Mouse (Mus musculus) cerebellum, adult 18-20 months (tissue): ENCODE measurements around the gene Tex2.
"Not testable (repeated sequence)": the region's sequence is repeated elsewhere in the genome, so short reads cannot be mapped to it uniquely, and the experiment has no call there.

Source experiments
- DNase-seq, 2 experiments: peaks; one replicate each; pipeline ENCODE4 v3.0.0; 2021

Tex2 gene

DNA sequence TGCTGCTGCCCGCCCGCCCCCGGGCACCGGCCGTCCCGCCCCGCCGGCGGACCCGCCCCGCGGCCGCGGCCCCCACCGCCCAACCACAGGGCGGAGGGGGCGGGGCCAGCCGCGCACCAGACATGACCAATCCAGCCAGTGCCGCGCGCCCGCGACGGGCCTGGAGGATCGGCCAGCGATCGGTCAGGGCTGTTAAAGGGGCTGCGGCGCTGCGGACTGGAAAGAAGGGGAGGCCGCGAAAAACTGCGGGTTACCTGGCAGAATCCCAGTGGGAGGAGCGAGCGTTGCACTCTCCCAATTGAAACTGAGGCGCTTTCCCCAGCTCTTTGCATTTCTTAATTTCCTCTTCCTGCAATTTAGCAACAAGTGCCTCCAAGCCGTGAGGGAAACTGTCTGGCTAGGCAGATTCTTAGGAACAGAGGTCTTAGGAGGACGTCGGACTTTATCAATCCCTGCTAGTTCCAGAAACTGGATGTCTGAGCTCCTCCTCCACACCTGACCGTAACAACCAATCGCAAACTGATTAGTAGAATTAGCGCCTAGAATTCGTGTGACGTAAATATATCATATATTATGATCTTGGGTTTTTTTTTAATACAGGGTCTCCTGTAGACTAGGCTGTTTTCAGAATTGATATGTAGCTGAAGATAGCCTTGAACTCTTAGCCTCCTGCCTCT is at the start of gene Tex2:
Gene Tex2 (minus strand): TSS at position 463 of the 677 bp plus-strand sequence.
- peak; percentile 98 to 99 for DNase-seq

DNA sequence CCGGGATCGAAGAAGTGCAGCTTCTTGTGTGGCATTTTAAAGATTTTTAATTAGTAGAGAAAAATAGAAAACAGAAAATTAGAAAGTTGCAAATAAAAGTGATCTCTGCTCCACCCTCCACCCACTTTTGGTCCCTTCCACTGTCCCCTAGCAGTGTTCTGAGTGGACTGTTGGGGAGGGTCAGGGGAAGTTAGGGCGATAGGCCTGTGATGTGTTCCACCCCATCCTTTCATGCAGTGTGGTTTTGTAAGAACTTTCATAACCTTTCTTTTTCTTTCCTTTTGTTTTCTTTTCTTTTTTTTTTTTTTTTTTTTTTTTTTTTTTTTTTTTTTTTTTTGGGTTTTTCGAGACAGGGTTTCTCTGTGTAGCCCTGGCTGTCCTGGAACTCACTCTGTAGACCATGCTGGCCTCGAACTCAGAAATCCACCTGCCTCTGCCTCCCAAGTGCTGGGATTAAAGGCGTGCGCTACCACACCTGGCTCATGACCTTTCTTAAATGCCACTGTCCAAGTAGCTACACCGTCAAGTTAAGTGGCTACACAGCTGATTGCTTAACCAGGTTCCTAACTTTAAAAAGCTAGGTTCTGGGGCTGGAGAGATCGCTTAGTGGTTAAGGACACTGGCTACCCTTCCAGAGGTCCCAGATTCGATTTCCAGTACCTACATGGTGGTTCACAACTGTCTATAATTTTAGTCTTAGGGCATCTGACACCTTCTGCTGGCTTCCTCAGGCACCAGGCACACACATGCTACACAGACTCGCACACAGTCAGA is 49.6 kb upstream of the Tex2 start:
- no peak for DNase-seq

DNA sequence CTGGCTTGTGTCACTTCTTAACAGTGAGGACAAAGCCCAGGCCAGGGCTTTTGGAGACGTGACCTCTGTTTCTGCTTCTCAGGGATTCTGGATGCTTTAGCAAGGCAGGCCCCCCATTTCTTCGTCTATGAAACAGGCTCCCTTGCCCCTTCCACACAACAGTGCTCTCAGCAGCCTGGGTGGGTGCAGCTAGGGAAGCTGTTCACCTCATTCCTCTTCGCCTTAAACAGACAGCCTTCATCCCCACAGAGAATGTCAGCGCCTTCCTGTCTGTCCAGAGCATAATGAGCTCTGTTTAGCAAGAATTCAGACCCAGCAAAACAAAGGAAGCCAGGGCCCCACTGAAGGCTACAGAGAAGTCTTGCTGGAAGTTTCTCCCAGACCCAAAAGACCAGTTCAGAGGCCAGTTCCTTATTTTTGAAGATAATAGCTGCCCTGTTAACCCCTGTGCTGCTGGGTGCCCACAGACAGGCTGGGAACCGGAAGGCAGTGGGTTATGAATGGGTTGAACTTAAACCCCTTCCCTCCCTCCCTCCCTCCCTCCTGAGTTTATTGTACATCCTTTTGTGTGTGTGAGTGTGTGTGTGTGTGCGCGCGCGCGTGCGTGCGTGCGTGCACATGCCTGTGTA is 47.3 kb upstream of the Tex2 start:
- DNase-seq, result no peak

DNA sequence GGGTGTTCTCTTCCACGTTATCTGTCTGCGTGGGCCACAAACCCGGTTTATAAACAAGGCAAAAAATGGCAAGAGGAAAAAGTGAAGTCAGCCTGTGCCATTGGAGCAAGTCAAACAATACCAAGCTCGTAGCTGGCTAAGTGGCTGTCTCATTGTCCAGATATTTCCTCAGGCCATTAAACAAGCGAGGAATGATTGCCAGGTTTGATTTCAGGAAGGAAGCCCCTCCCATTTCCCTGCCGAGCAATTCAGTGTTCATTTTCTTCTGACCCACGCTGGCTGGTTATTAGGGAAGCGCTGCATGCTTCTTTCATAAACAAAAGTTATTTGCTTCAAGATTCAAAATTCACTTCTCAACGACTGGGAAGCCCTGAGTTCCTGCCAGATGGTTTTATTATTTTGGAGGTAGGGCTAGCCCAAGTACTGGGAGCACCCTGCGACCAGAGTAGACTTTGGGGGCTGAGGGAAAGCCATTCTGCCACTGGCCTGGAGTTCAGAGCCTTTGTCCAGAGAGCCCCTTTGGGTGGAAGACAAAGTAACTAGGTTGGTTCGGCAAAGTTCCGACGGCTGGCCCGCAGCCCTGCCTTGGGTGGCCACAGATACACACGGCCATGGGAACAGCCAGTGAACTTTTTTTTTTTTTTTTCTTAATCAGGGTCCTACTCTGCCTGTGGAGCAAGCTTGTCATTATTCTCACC is 46.5 kb upstream of the Tex2 start:
- DNase-seq, result no peak

DNA sequence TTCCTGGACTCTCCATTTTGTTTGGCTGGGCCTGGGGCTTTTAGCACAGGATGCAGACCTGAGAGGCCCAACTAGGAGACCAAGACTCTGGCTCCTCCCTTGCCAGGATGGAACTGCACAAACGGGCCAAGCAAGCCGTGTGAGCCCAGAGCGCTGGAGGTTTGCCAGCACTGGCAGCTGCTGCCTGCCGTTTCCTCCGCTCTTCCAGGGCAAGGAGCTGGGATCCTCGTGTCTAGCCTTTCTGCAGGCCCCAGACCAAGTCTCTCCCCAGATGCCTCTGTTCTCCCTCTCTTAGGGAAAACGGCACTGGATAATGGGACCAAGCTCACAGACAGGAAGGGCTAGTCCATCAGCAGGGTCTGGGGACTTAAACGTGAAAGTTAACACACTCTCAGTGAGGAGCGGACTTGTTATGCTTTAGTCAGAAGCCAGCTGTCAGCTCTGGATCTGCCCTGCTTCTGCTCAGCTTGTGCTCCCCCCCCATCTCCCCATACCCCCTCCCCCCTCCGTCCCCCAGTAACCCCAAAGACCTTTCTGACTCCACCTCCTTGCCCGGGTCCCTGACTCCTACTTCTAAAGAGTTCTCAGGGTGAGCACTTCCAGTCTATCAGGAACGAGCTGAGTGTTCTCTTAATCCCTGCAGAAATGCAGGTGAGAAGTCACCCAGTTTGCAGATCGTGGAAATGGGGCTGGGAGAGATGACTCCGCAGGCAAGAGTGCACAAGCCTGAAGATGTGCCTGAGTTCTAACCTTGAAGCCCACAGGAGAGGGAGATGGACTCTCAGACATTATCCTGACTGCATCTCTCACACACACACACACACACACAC is 45.0 kb upstream of the Tex2 start:
- peak; percentile 87 to 89 for DNase-seq

DNA sequence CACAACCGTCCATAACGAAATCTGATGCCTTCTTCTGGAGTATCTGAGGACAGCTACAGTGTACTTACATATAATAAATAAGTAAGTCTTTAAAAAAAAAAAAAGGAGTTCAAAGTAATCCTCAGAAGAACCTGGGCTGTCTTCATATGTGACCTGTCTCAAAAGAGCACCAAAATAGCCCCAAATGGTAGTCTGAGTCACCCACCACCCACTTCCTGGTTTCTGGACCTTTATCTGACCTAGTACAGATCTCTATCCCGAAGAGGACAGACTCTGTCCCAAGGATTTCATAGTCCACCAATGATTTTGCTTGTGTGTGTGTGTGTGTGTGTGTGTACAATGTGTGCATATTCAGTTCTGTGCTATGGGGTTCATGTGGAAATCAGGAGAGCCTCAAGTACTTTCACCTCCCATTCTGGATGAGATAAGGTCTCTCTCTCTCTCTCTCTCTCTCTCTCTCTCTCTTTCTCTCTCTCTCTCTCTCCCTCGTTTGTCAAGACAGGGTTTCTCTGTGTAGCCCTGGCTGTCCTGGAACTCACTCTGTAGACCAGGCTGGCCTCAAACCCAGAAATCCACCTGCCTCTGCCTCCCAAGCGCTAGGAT is 43.8 kb upstream of the Tex2 start:
- not testable (repeated sequence) for DNase-seq

DNA sequence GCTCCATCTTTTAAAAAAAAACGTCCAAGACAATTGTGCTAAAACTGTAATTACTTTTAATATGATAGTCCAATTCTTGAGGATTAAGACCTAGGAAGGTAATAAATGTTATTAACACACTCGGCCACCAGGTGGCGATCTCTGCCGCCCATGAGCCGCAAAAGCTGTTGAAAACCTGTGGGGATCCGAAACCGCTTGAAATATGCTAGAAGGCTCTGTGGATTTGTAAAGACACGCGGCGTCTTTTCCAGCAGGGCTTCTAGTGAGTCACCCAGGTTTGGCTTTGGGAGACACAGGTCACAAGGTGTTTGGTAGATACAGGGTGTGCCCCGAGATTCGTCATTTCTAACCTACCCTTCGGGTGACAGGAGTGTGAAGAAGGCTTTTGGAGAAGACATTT is 35.1 kb upstream of the Tex2 start:
- DNase-seq, result peak; percentile 75 to 86

DNA sequence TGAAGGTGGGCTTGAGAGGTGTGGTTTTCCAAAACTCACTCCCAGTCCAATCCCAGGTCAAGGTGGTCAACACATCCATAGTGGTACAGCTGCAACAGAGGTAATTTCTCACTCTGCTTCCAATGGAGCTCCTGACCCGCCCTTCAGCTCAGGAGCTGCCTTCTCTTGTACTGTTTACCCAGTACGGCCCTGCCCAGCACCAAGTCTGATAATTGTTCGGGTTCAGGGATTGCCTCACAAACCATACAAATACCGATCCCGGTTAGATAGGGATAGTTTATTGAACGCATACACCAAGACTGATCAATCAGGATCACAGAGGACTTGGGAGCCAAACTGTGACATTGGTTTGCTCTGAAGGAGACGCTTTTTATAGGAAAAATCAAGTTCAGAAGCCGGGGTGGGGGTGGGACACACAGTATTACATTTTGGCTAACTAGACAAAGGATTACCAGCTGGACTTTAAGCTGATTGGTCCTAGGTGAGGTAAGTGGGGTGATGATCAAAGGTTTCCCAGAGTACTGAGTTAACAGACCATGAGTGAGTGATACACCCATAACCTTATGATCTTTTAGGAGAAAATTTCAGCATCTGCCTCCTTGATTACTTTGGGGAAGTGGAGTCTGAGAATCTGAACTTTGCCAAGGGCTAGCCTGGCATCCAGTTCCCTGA is 29.9 kb upstream of the Tex2 start:
- no peak for DNase-seq

DNA sequence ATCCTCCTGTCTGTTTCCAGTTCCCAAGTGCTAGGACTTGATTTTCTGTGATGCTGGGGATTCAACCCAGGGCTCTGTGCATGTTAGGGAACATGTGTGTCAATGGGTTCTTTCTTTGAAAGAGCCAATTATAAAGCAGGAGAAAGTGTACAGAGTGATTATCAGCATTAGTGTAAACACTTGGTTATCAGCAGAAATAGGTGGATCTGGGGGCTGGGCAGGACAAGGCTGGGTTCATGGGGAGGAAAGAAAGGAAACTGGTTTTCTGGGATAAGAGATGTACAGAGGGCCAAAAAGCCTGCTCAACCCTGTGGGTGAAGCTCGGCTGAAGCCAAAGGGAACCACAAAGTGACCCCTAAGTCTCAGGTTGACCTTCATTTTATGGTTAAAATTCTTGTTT is 28.4 kb upstream of the Tex2 start:
- DNase-seq, result no peak

DNA sequence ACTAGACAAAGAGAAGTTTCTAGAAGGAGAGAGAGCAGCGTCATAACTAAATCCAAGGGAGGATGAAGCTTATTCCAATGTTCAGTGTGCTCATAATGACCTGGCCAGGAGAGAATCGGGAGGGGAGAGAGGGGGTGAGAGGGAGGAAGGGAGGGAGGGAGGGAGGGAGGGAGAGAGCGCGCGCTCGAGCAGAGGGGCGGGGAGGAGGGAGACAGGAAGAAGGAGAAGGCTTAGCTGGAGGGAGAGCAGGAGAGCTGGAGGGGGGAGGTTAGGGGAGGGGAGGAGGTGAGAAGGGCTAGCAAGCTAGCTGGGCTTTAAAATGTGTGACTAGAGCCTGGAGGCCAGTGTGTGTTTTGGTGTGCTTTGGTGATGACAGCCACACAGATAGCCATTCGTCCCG is 26.8 kb upstream of the Tex2 start:
- no peak for DNase-seq

DNA sequence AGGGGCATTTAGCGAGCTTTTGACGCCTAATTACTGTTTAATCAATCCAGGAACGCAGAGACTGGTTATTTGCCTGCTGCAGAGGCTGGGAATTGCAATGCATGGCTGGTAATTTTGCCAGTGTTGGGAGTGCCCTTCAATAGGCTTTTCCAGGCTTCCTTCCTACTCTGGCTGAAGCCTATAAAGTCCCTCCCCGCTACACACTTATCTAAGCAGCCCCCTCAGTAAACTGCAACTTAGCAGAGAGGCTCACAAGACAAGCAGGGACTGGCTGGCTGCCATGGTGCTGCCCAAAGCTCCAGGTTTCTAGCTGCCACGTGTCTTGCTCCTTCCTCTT is 26.1 kb upstream of the Tex2 start:
- DNase-seq, result no peak

DNA sequence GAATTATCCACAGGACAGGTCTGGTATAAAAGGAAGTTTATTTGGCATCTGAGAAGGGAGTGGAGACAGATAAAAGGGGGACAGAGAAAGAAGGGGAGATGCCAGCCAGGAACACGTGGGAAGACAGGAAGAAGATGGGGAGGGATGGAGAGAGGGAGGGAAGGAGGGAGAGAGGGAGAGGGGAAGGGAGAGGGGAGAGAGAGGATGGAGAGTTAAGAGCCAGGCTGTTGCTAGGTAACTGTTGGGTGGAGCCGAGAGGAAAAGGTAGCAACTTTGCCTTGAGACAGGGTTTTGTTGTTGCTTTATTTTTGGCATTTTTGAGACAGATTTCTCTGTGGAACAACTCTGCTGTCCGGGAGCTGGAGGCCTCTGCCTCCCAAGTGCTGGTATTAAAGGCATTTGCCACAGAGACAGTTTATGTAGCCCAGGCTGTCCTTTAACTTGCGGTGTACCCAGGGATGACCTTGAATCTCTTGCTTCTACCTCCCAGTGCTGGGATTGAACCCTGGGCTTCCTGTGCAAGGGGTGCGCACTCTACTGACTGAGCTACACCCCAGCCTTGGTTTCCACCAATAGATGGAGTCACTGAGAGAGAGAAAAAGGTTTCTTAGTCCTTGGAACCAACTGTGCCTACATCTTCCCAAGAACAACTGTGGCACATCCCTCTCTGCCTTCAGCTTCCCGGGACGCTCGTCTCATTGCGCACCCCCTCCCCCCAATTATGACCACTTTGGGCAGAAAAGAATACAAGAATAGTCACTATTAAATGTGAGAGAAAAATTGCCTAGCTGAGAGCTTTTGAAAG is 25.5 kb upstream of the Tex2 start:
- DNase-seq, result no peak

DNA sequence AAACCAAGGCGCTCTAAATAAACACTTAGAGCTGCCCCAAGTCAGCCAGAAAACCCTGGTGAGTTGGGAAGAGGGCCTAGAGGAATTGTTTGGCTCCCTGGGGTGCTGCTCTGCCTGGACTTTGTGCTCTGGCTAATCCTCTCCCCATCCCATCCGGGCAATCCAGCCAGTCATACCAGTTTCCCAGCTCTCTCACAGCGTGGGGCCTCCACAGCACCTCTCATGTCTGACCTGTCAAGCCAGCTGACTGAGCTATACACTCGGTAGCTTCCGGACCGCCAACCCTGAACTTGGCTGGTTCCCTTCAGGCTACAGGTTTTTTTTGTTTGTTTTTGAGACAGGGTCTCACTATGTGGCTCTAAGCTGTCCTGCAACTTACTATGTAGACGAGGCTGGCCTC is 24.5 kb upstream of the Tex2 start:
- DNase-seq, result no peak

DNA sequence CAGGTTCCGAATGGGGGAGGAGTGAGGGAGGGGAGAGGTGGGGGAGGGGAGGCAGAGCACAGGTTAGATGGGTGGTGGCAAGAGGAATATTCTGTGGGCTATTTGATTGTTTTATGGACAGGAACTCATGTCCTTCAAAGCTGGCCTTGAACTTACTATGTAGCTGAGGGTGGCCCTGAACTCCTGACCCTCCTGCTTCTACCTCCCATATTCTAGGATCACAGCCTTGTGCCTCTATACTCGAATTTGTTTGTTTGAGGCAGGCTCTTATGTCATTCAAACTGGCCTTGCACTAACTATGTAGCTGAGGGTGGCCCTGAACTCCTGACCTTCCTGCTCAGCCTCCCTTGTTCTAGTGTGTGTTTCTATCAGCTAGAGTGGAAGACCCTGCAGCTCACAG is 22.7 kb upstream of the Tex2 start:
- no peak for DNase-seq

DNA sequence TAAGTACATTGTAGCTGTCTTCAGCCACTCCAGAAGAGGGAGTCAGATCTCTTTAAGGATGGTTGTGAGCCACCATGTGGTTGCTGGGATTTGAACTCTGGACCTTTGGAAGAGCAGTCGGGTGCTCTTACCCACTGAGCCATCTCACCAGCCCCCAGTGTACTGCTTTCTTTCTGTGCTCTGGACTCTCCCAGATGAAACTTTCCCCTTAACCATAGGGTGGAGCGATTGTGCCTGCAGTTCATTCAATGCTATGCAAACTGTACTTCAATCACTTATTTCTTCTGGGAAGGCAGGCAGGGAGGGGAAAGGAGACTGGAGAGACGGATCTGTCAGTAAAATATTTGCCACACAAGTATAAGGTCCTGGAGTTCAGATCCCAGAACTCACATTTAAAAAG is 21.0 kb upstream of the Tex2 start:
- not testable (repeated sequence) for DNase-seq

DNA sequence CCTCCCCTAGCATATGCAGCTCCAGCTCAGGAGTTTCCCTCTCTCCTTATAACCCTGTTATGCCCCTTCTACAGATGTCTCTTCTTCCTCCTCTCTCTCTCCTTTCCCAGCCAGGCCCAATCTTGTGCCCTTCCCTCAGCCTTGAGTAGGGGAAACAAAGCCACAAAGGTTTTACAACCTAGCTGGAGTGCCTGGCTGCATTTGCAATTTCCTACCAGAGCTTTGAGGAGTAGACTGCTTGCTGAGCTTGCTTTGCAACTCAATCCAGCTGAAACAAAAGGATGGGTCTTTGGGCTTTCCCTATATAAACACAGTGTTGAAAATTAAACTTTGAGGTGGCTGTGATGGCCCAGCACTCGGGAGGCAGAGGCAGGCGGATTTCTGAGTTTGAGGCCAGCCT is 20.2 kb upstream of the Tex2 start:
- DNase-seq, result no peak

DNA sequence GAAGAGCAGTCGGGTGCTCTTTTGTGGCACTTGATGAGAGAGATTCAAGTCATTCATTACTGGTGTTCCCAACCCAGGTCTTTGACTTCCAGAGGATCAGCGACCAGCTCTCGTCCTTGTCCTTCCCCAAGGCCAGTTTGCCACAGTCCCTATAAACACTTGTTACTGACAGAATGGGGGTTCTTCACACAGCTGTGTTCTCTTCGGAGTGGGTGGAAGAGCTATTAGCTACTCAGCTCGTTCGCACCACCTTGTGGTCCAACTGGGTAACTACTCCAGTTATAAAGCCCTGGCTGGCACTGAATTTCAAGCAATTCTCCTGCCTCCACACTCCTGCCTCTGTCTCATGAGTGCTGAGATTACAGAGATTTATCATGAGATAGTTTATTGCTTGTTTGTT is 14.5 kb upstream of the Tex2 start:
- DNase-seq, result peak; percentile 65 to 78

DNA sequence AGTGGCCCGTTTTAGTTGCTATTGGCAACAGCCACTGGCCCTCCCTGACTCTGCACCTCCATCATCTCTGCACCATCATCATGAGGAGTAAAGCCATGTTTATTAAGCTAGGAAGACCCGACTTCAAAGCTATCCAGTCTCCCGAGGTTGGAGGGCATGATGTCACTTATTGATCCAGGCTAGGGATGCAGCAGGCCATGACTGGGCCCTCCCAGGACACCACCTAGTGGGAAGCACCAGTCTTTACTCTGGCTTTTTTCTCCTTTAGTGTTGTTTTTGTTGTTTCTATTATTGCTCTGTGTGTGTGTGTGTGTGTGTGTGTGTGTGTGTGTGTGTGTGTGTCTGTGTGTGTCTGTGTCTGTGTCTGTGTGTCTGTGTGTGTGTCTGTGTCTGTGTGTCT is 12.4 kb upstream of the Tex2 start:
- DNase-seq, result no peak

DNA sequence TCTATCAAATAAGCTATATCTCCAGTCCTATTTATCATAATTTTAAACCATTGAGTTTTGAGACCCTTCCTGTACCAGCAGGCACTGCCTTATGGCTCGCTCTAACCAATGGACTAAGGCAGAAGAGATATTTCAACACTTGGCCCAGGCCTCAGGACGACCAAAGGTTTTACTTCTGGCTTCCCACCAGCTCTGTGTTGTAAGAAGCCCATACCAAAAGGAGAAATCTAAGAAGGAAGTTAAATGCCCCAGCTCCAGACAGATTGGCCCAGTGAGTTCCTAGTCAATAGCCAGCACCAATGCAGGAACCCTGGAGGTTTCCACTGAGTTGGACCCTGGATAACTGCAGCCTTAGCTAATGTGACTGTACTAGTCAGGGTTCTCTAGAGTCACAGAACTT is 10.4 kb upstream of the Tex2 start:
- DNase-seq, result no peak

DNA sequence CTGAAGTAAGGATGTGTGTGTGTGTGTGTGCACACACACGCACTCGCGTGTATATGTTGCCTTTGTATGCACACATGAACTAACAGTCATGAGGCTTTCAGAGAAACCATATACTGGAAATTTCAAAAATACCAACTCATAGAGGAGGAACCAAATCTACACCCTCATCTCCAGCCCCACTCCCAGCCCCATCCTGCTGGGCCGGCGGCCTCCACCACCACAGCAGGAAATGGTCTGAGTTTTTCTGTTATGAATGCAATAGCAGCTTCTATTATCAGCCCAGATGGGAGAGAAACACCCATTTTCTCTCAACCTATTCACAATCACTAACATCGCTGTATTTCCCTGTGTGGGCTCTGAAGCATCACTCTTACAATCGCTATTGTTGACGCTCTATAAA is 8.8 kb upstream of the Tex2 start:
- DNase-seq, result no peak

DNA sequence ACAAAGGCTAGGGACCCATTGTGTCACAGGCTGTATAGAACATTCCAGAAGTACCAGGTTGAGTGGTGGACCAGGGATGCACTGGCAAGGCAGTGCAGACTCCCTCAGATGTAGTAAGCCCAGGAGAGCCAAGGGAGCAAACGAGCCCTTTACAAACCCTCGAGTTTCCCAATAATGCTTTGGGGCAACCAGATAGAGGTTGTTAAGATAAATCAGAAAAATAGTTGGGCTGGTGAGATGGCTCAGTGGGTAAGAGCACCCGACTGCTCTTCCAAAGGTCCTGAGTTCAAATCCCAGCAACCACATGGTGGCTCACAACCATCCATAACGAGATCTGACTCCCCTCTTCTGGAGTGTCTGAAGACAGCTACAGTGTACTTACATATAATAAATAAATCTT is 5.5 kb upstream of the Tex2 start:
- not testable (repeated sequence) for DNase-seq
